Mouse (Mus musculus) urinary bladder, adult 2 months (tissue): ENCODE measurements around the gene Srsf5. TPM values are rescaled to one million over a fixed set of nuclear protein-coding genes. Genes with fewer than 3 reads are reported as not detected.

Experiments
- DNase-seq: peaks from one replicate; pipeline ENCODE4 v3.0.0; 2022; ENCODE audit warnings: low spot score
- polyA plus RNA-seq: library from polyadenylated mRNA; depleted of rRNA; stranded (reverse); fragments of >200 nt; gene quantifications from 2 replicates; pipeline ENCODE4 v1.2.3, GENCODE M21; 2012; rRNA removed

The Srsf5 gene
- polyA plus RNA-seq, 1 experiment: 950 TPM

DNA sequence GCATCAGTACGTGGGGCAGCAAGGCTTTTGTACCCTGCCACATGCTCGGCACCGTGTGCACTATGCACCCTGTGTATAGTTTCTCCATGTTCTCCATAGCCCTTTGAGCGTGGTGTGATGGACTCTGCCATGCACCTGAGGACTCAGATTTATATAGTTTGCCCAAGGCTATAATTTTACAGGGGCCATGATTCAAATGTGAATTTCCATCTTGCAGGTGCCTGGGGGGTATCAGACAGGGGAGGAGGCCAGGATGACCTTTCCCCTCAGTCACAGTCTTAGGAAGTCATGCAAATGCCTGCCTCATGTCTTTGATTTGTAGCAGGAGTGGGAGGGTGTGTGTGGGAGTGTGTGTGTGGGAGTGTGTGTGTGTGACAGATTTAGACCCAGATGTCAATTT is 52.3 kb downstream of the Srsf5 start:
- DNase-seq: no peak

DNA sequence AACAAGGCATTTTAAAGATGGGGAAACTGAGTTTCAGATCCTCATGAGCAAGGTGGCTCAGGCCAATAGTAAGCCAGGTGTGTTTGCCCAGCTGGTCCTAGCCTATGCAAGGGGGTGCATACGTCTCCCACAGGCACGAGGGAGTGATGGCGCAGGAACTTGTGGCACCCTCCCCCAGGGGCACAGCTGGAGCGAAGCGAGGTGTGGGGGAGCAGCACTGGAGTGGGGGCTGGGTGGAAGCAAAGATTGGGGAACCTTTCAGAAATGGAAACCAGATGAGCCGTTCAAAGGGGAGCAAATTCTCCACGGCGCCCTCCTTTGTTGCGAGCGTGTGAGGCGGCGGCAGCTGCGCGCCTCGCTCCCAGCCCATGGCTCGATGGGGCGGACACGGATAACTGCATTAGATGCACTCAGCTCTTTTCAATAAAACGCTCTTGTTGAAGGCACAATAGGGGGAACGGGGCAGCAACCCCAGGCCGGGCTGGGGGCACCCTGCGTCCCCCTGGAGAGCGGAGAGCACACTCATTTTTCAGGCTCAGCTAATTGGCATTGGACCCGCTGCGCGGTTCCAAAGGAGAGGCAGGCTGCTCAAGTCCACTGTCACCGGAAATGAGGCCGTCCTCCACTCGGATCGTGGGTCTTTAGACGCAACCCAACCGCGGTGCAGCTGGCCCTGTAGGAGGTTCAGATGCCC is 53.4 kb downstream of the Srsf5 start:
- DNase-seq: no peak

Other genes starting within 250 kb of the Srsf5 start
- 0.01 TPM in 2 replicates for gene Ccdc177, start 184.8 kb upstream of the Srsf5 start, polyA plus RNA-seq
- 45.8 and 47.4 TPM in 2 replicates for gene Susd6, start 155.0 kb upstream of the Srsf5 start, polyA plus RNA-seq
- not detected in 2 replicates for gene Slc10a1, start 23.2 kb downstream of the Srsf5 start, polyA plus RNA-seq
- 9.5 and 9.8 TPM in 2 replicates for gene Smoc1, start 81.3 kb downstream of the Srsf5 start, polyA plus RNA-seq